Mouse (Mus musculus) olfactory bulb, adult 2 months (tissue): ENCODE data around the gene Pigk.

ENCODE experiments used
- CTCF ChIP-seq: fragments of 200-500 bp; IDR thresholded peaks from 2 replicates; pipeline ENCODE4 v1.5.1; 2012; ENCODE audit warnings: low read depth, mild to moderate bottlenecking, low read length, moderate library complexity; ENCODE audit not compliant: insufficient read depth
- POLR2A ChIP-seq: fragments of 200-500 bp; IDR thresholded peaks from 2 replicates; pipeline ENCODE4 v1.6.1; 2012; ENCODE audit warnings: mild to moderate bottlenecking, low read depth, low read length, moderate library complexity; ENCODE audit not compliant: insufficient read depth

DNA sequence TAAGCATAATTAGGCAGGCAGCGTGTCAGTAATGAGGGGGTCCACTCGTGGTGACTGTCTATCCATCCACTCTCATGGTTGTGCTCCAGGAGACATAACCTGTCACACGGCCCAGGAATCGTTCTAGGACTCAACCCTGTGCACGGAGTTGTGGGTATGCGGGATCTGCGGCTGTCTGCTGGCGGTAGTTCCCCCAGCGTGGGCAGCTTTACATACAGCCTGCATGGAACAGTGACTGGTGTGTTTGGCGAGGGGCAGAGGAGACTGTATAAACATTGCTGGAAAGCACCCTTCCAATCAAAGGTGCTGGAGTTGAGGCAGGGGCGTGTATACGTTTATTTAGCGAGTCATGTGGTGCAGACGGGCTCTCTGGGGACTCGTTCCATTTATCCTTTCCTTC, 209.6 kb downstream of the Pigk start:
- no peak for TF ChIP-seq CTCF
- TF ChIP-seq POLR2A, result no peak
